Mouse (Mus musculus) ES-Bruce4 (cell line): ENCODE results near the gene Cers2.

Experiments used
- CTCF ChIP-seq: IDR thresholded peaks from one replicate; pipeline ENCODE4 v1.8.1; 2011; ENCODE audit warnings: low read depth, low read length
- EP300 ChIP-seq: IDR thresholded peaks from 2 replicates; pipeline ENCODE4 v1.6.1; 2011; ENCODE audit warnings: low read depth, low read length; ENCODE audit not compliant: insufficient read depth
- POLR2A ChIP-seq: IDR thresholded peaks from one replicate; pipeline ENCODE4 v1.8.1; 2011; ENCODE audit warnings: low read length; ENCODE audit not compliant: insufficient read depth

- no peak for TF ChIP-seq EP300
- TF ChIP-seq CTCF = no peak
- no peak for TF ChIP-seq POLR2A
Observed at GRCm38 (mm10) chr3:95287541-95287940, 27.1 kb upstream of the Cers2 start.
